Mouse (Mus musculus) G1E (cell line): ENCODE data around the gene Armc8. TPM values are rescaled to one million over a fixed set of nuclear protein-coding genes. Genes with fewer than 3 reads are reported as not detected.
A peak's percentile ranks its signal among the peaks of the same experiment; 100 is the strongest.

Source experiments
- ATAC-seq: 2 replicates; pipeline ENCODE4 v1.8.0; 2016; ENCODE audit warnings: mild to moderate bottlenecking; ENCODE audit not compliant: insufficient number of reproducible peaks, poor library complexity, low FRiP score, severe bottlenecking; ENCODE audit errors: extremely low read depth
- DNase-seq: peaks from one replicate; pipeline ENCODE4 v3.0.0; 2012; ENCODE audit warnings: low spot score
- H3K27me3 ChIP-seq: 2 replicates; pipeline ENCODE4 v1.6.1; 2012; ENCODE audit warnings: mild to moderate bottlenecking, low read length, inconsistent platforms; ENCODE audit not compliant: insufficient read depth
- H3K36me3 ChIP-seq: replicated peaks from 2 replicates; pipeline ENCODE3; 2012; ENCODE audit warnings: mild to moderate bottlenecking, inconsistent platforms
- H3K4me1 ChIP-seq: 2 replicates; pipeline ENCODE4 v1.6.1; 2012; ENCODE audit warnings: low read depth, low read length, inconsistent platforms, mixed read lengths; ENCODE audit not compliant: insufficient read depth
- H3K4me3 ChIP-seq: 2 replicates; pipeline ENCODE4 v1.5.1; 2012; ENCODE audit warnings: low read depth, mild to moderate bottlenecking, inconsistent platforms, low read length, moderate library complexity, mixed read lengths
- H3K9me3 ChIP-seq: replicated peaks from 2 replicates; pipeline ENCODE4 v1.6.1; 2012; ENCODE audit warnings: inconsistent platforms
- CTCF ChIP-seq: IDR thresholded peaks from 2 replicates; pipeline ENCODE4 v1.5.1; 2012; ENCODE audit warnings: low read depth, low read length, inconsistent platforms, mixed read lengths
- GATA1 ChIP-seq: IDR thresholded peaks from 2 replicates; pipeline ENCODE4 v1.6.1; 2012; ENCODE audit warnings: borderline replicate concordance, low read length, inconsistent platforms, mixed read lengths
- GATA2 ChIP-seq: IDR thresholded peaks from 2 replicates; pipeline ENCODE4 v1.6.1; 2012; ENCODE audit warnings: low read depth, low read length, inconsistent platforms, borderline replicate concordance
- POLR2AphosphoS5 ChIP-seq: IDR thresholded peaks from 2 replicates; pipeline ENCODE4 v1.6.1; 2012; ENCODE audit warnings: low read depth, low read length, inconsistent platforms; ENCODE audit not compliant: insufficient replicate concordance
- TAL1 ChIP-seq: conservative IDR thresholded peaks from 2 replicates; pipeline ENCODE4 v1.6.1; 2012; ENCODE audit warnings: low read depth, low read length, inconsistent platforms, mixed read lengths
- polyA plus RNA-seq: library from polyadenylated mRNA; stranded (reverse); fragments of >175 nt; gene quantifications from 2 replicates; pipeline ENCODE4 v1.2.3, GENCODE M21; 2012
- total RNA-seq, 2 experiments: library from RNA; stranded (forward) in 1 of 2; stranded (reverse) in 1 of 2; fragments of 200-1000 nt in 1 of 2; fragments of >200 nt in 1 of 2; fragmentation: Nextera tagmentation in 1 of 2; gene quantifications; 2 replicates each; pipeline ENCODE4 v1.2.3; 2014 to 2017

Armc8 gene
- total and polyA plus RNA-seq, 3 experiments, result 3.6 to 29.1 (median 27.8) TPM

- DNase-seq, result no peak
- Histone ChIP-seq H3K36me3 (peaks cover 5% of the 10 kb centered on the region), H3K4me3 (peak overlapping the region; percentile 17; the same call in 1 of the 2 replicates), H3K27me3 (no peaks in the 10 kb centered on the region), H3K9me3 (no peaks in the 10 kb centered on the region), H3K4me1 (peaks cover 37% of the 10 kb centered on the region)
- peak; percentile 79 for ATAC-seq
- no peak for TF ChIP-seq CTCF
- no peak for TF ChIP-seq GATA1
- no peak for TF ChIP-seq POLR2AphosphoS5
- TF ChIP-seq TAL1, result no peak
- no peak for TF ChIP-seq GATA2
Measured at GRCm38 (mm10) chr9:99558824-99559556, 9.7 kb downstream of the Armc8 start.

- Histone ChIP-seq H3K9me3 (no peaks in the 10 kb centered on the region), H3K27me3 (no peaks in the 10 kb centered on the region), H3K4me1 (peaks cover 31% of the 10 kb centered on the region), H3K4me3 (no peak overlapping the region), H3K36me3 (peaks cover 5% of the 10 kb centered on the region)
- ATAC-seq (no peak), DNase-seq (no peak)
- TF ChIP-seq TAL1, result no peak
- TF ChIP-seq CTCF, result no peak
- no peak for TF ChIP-seq POLR2AphosphoS5
- no peak for TF ChIP-seq GATA2
- TF ChIP-seq GATA1, result no peak
Measured at GRCm38 (mm10) chr9:99557580-99558300, 11.0 kb downstream of the Armc8 start.

- peaks cover 13% of the 10 kb centered on the region for H3K36me3 ChIP-seq
- ATAC-seq (no peak), DNase-seq (no peak)
- no peak for TF ChIP-seq CTCF
- no peak for TF ChIP-seq TAL1
- TF ChIP-seq GATA1, result no peak
- TF ChIP-seq POLR2AphosphoS5, result no peak
- no peak for TF ChIP-seq GATA2
- H3K4me1 ChIP-seq, result peaks cover 32% of the 10 kb centered on the region
- no peak overlapping the region for H3K4me3 ChIP-seq
- H3K27me3 ChIP-seq, result no peaks in the 10 kb centered on the region
- H3K9me3 ChIP-seq, result no peaks in the 10 kb centered on the region
Measured at GRCm38 (mm10) chr9:99555253-99555652, 13.4 kb downstream of the Armc8 start.

DNA sequence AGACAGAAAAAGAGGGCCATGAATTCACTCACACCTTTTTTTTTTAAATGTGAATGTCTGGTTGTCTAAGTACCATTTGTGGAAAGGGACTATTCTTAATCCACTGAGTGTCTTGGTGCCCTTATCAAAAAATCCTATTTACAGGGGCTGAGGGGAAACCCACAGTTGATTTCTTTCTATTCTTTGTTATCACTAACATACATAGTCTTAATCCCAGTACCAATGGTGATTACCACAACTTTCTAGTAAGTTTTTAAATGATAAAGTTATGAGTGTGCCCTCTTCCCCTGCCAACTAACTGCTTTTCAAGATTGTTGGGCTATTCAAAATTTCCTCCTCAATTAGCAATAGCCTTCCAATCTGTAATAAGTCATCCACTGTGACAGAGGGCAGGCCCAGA is 14.6 kb downstream of the Armc8 start:
- TF ChIP-seq POLR2AphosphoS5, result no peak
- no peak for TF ChIP-seq GATA2
- TF ChIP-seq TAL1, result no peak
- TF ChIP-seq GATA1, result no peak
- no peak for TF ChIP-seq CTCF
- no peaks in the 10 kb centered on the region for H3K27me3 ChIP-seq
- no peak overlapping the region for H3K4me3 ChIP-seq
- peaks cover 23% of the 10 kb centered on the region for H3K4me1 ChIP-seq
- DNase-seq, result no peak
- H3K9me3 ChIP-seq, result no peaks in the 10 kb centered on the region
- peaks cover 19% of the 10 kb centered on the region for H3K36me3 ChIP-seq
- no peak for ATAC-seq

GRCm38 (mm10) chr9:99553049-99553448 is 15.7 kb downstream of the Armc8 start:
- peaks cover 20% of the 10 kb centered on the region for H3K4me1 ChIP-seq
- TF ChIP-seq GATA2 (no peak), POLR2AphosphoS5 (no peak), TAL1 (no peak), GATA1 (no peak), CTCF (no peak)
- ATAC-seq (no peak), DNase-seq (no peak)
- H3K9me3 ChIP-seq, result no peaks in the 10 kb centered on the region
- no peaks in the 10 kb centered on the region for H3K27me3 ChIP-seq
- no peak overlapping the region for H3K4me3 ChIP-seq
- H3K36me3 ChIP-seq, result peaks cover 21% of the 10 kb centered on the region

- TF ChIP-seq GATA1 (no peak), TAL1 (no peak), CTCF (no peak), GATA2 (no peak), POLR2AphosphoS5 (no peak)
- Histone ChIP-seq H3K9me3 (no peaks in the 10 kb centered on the region), H3K4me1 (peaks cover 14% of the 10 kb centered on the region), H3K36me3 (peaks cover 22% of the 10 kb centered on the region), H3K4me3 (no peak overlapping the region), H3K27me3 (no peaks in the 10 kb centered on the region)
- DNase-seq, result no peak
- no peak for ATAC-seq
Measured at GRCm38 (mm10) chr9:99552068-99552467, 16.6 kb downstream of the Armc8 start.
